Mouse (Mus musculus): Measurements from ENCODE around the gene Capza1. TPM values are rescaled to one million over a fixed set of nuclear protein-coding genes. Genes with fewer than 3 reads are reported as not detected.

Gene Capza1
- total and polyA plus RNA-seq, 2 experiments from 2014 or later = 95.1 to 99.5 TPM

GRCm38 (mm10) chr3:104854465-104854864, 9.8 kb downstream of the Capza1 start:
- Histone ChIP-seq H3K27me3 (ENCODE audit: insufficient read depth, low read length) (no peaks in the 10 kb centered on the region), H3K4me2 (ENCODE audit: low read depth, low read length) (no peak overlapping the region), H3K4me1 (ENCODE audit: insufficient read depth, low read length) (no peaks in the 10 kb centered on the region), H3K4me3 (ENCODE audit: low read length) (no peak overlapping the region), H3K36me3 (ENCODE audit: insufficient read depth, low read length) (no peaks in the 10 kb centered on the region), H3K9me3 (ENCODE audit: low read length) (no peaks in the 10 kb centered on the region), H3K27ac (no peak overlapping the region), H3K9ac (replicated peaks; ENCODE audit: low read length) (no peak overlapping the region)
- DNase-seq (ENCODE audit: low spot score) = no peak
- WGBS = 82% methylated on average over 1 of the region's 1 CpGs
- ATAC-seq = no peak
- TF ChIP-seq CTCF (IDR thresholded peaks at IDR 0.05; ENCODE audit: low read depth) = no peak

- ATAC-seq (no peak), DNase-seq (ENCODE audit: low spot score) (no peak)
- Histone ChIP-seq H3K9me3 (ENCODE audit: low read length) (no peaks in the 10 kb centered on the region), H3K36me3 (ENCODE audit: insufficient read depth, low read length) (peaks cover 20% of the 10 kb centered on the region; the same call in 1 of the 2 replicates), H3K4me2 (ENCODE audit: low read depth, low read length) (no peak overlapping the region), H3K9ac (replicated peaks; ENCODE audit: low read length) (no peak overlapping the region), H3K4me1 (ENCODE audit: insufficient read depth, low read length) (no peaks in the 10 kb centered on the region), H3K27me3 (ENCODE audit: insufficient read depth, low read length) (no peaks in the 10 kb centered on the region), H3K4me3 (ENCODE audit: low read length) (no peak overlapping the region), H3K27ac (no peak overlapping the region)
- WGBS = 93% methylated on average over 4 of the region's 4 CpGs
- TF ChIP-seq CTCF (IDR thresholded peaks at IDR 0.05; ENCODE audit: low read depth) = no peak
These were observed 17.7 kb downstream of the Capza1 start for GRCm38 (mm10) chr3:104846601-104847000.

- H3K4me3 ChIP-seq (ENCODE audit: low read length) = no peak overlapping the region
- H3K9me3 ChIP-seq (ENCODE audit: low read length) = no peaks in the 10 kb centered on the region
- DNase-seq (ENCODE audit: low spot score) (no peak), ATAC-seq (no peak)
- H3K9ac ChIP-seq (replicated peaks; ENCODE audit: low read length) = no peak overlapping the region
- peaks cover 30% of the 10 kb centered on the region; the same call in 1 of the 2 replicates for H3K36me3 ChIP-seq (ENCODE audit: insufficient read depth, low read length)
- H3K27me3 ChIP-seq (ENCODE audit: insufficient read depth, low read length) = no peaks in the 10 kb centered on the region
- H3K4me2 ChIP-seq (ENCODE audit: low read depth, low read length) = no peak overlapping the region
- TF ChIP-seq CTCF (IDR thresholded peaks at IDR 0.05; ENCODE audit: low read depth) = no peak
- WGBS = 97% methylated on average over 5 of the region's 5 CpGs
- H3K4me1 ChIP-seq (ENCODE audit: insufficient read depth, low read length) = no peaks in the 10 kb centered on the region
- H3K27ac ChIP-seq = no peak overlapping the region
These were observed 23.3 kb downstream of the Capza1 start for GRCm38 (mm10) chr3:104841049-104841448.

- 95% methylated on average over 3 of the region's 3 CpGs for WGBS
- no peak for TF ChIP-seq CTCF (IDR thresholded peaks at IDR 0.05; ENCODE audit: low read depth)
- H3K4me2 ChIP-seq (ENCODE audit: low read depth, low read length) = no peak overlapping the region
- no peaks in the 10 kb centered on the region for H3K9me3 ChIP-seq (ENCODE audit: low read length)
- H3K9ac ChIP-seq (replicated peaks; ENCODE audit: low read length) = no peak overlapping the region
- H3K4me3 ChIP-seq (ENCODE audit: low read length) = no peak overlapping the region
- peaks cover 25% of the 10 kb centered on the region for H3K36me3 ChIP-seq (ENCODE audit: insufficient read depth, low read length)
- no peaks in the 10 kb centered on the region for H3K27me3 ChIP-seq (ENCODE audit: insufficient read depth, low read length)
- DNase-seq (ENCODE audit: low spot score) (no peak), ATAC-seq (no peak)
- no peak overlapping the region for H3K27ac ChIP-seq
- no peaks in the 10 kb centered on the region for H3K4me1 ChIP-seq (ENCODE audit: insufficient read depth, low read length)
These were observed 28.5 kb downstream of the Capza1 start for GRCm38 (mm10) chr3:104835797-104836196.

GRCm38 (mm10) chr3:104822413-104822812, 41.9 kb downstream of the Capza1 start:
- 83% methylated on average over 3 of the region's 3 CpGs for WGBS
- H3K27ac ChIP-seq = no peak overlapping the region
- H3K27me3 ChIP-seq (ENCODE audit: insufficient read depth, low read length) = no peaks in the 10 kb centered on the region
- no peak for ATAC-seq
- TF ChIP-seq CTCF (IDR thresholded peaks at IDR 0.05; ENCODE audit: low read depth) = no peak
- H3K36me3 ChIP-seq (ENCODE audit: insufficient read depth, low read length) = peaks cover 7% of the 10 kb centered on the region; the same call in 1 of the 2 replicates
- H3K4me1 ChIP-seq (ENCODE audit: insufficient read depth, low read length) = no peaks in the 10 kb centered on the region
- no peak overlapping the region for H3K4me2 ChIP-seq (ENCODE audit: low read depth, low read length)
- no peaks in the 10 kb centered on the region for H3K9me3 ChIP-seq (ENCODE audit: low read length)
- no peak overlapping the region for H3K4me3 ChIP-seq (ENCODE audit: low read length)
- no peak overlapping the region for H3K9ac ChIP-seq (replicated peaks; ENCODE audit: low read length)
- DNase-seq (ENCODE audit: low spot score) = no peak

- no peak overlapping the region for H3K4me2 ChIP-seq (ENCODE audit: low read depth, low read length)
- no peak overlapping the region for H3K4me3 ChIP-seq (ENCODE audit: low read length)
- TF ChIP-seq CTCF (IDR thresholded peaks at IDR 0.05; ENCODE audit: low read depth) = no peak
- H3K9me3 ChIP-seq (ENCODE audit: low read length) = no peaks in the 10 kb centered on the region
- no peaks in the 10 kb centered on the region for H3K27me3 ChIP-seq (ENCODE audit: insufficient read depth, low read length)
- no peak overlapping the region for H3K9ac ChIP-seq (replicated peaks; ENCODE audit: low read length)
- WGBS = 50% methylated on average over 1 of the region's 1 CpGs
- DNase-seq (ENCODE audit: low spot score) (no peak), ATAC-seq (no peak)
- H3K36me3 ChIP-seq (ENCODE audit: insufficient read depth, low read length) = no peaks in the 10 kb centered on the region; the same call in 1 of the 2 replicates
- no peak overlapping the region for H3K27ac ChIP-seq
- no peaks in the 10 kb centered on the region for H3K4me1 ChIP-seq (ENCODE audit: insufficient read depth, low read length)
These were observed 43.9 kb downstream of the Capza1 start for GRCm38 (mm10) chr3:104820426-104820825.

- H3K27ac ChIP-seq = peak overlapping the region; percentile 85; the same call in 1 of the 2 replicates
- DNase-seq (ENCODE audit: low spot score) = no peak
- peak overlapping the region; percentile 79; the same call in 1 of the 2 replicates for H3K9ac ChIP-seq (replicated peaks; ENCODE audit: low read length)
- TF ChIP-seq CTCF (IDR thresholded peaks at IDR 0.05; ENCODE audit: low read depth) = no peak
- 4% methylated on average over 3 of the region's 3 CpGs for WGBS
- H3K9me3 ChIP-seq (ENCODE audit: low read length) = no peaks in the 10 kb centered on the region
- no peak for ATAC-seq
- peak overlapping the region; percentile 97 for H3K4me2 ChIP-seq (ENCODE audit: low read depth, low read length)
- no peaks in the 10 kb centered on the region for H3K36me3 ChIP-seq (ENCODE audit: insufficient read depth, low read length)
- no peaks in the 10 kb centered on the region for H3K4me1 ChIP-seq (ENCODE audit: insufficient read depth, low read length)
- peak overlapping the region; percentile 78 for H3K4me3 ChIP-seq (ENCODE audit: low read length)
- no peaks in the 10 kb centered on the region for H3K27me3 ChIP-seq (ENCODE audit: insufficient read depth, low read length)
These were observed 45.6 kb downstream of the Capza1 start for GRCm38 (mm10) chr3:104818749-104819134.
